Mouse (Mus musculus) embryonic facial prominence, embryonic 13.5 days (tissue): ENCODE data around the gene Rgsl1. TPM values are rescaled to one million over a fixed set of nuclear protein-coding genes. Genes with fewer than 3 reads are reported as not detected.
"Not testable (repeated sequence)": the region's sequence is repeated elsewhere in the genome, so short reads cannot be mapped to it uniquely, and the experiment has no call there.

Source experiments
- ATAC-seq: fragments of 200-750 bp; cut with Nextera tagmentation; 2 replicates; pipeline ENCODE4 v1.8.0; 2017; ENCODE audit warnings: low read depth; ENCODE audit not compliant: insufficient number of reproducible peaks, insufficient read depth, low FRiP score, low TSS enrichment
- H3K27ac ChIP-seq: fragments of 300-500 bp; sonication (generic); 2 replicates; pipeline ENCODE4 v1.5.1; 2015; ENCODE audit warnings: moderate library complexity, mild to moderate bottlenecking, inconsistent platforms
- H3K27me3 ChIP-seq: fragments of 300-500 bp; sonication (generic); 2 replicates; pipeline ENCODE4 v1.6.1; 2015; ENCODE audit warnings: mild to moderate bottlenecking, inconsistent platforms
- H3K36me3 ChIP-seq: fragments of 300-500 bp; sonication (generic); 2 replicates; pipeline ENCODE4 v1.6.1; 2015; ENCODE audit warnings: mild to moderate bottlenecking, inconsistent platforms
- H3K4me1 ChIP-seq: fragments of 300-500 bp; sonication (generic); 2 replicates; pipeline ENCODE4 v1.6.1; 2015; ENCODE audit warnings: inconsistent platforms
- H3K4me2 ChIP-seq: fragments of 300-500 bp; sonication (generic); 2 replicates; pipeline ENCODE4 v1.6.1; 2015; ENCODE audit warnings: moderate library complexity, mild to moderate bottlenecking, inconsistent platforms
- H3K4me3 ChIP-seq: fragments of 300-500 bp; sonication (generic); 2 replicates; pipeline ENCODE4 v1.5.1; 2015; ENCODE audit warnings: mild to moderate bottlenecking, inconsistent platforms
- H3K9ac ChIP-seq: fragments of 300-500 bp; sonication (generic); 2 replicates; pipeline ENCODE4 v1.6.1; 2015; ENCODE audit warnings: mild to moderate bottlenecking, inconsistent platforms
- H3K9me3 ChIP-seq: fragments of 300-500 bp; sonication (generic); 2 replicates; pipeline ENCODE4 v1.6.1; 2016; ENCODE audit warnings: inconsistent platforms
- WGBS: fragments of 180-500 bp; shearing (Covaris S2); methylation state at CpG from one replicate; pipeline ENCODE4 v1.1.7; 2015; ENCODE audit warnings: mixed read lengths; 5-methylcytosine and 5-hydroxymethylcytosine counted together
- polyA plus RNA-seq: library from polyadenylated mRNA; unstranded; fragments of >200 nt; fragmentation: Nextera tagmentation; extraction: Ambion mirVana; gene quantifications from 2 replicates; pipeline ENCODE4 v1.2.1, GENCODE M21; 2015

Gene Rgsl1
- polyA plus RNA-seq, 1 experiment from 2014 or later, result 0.08 TPM

DNA sequence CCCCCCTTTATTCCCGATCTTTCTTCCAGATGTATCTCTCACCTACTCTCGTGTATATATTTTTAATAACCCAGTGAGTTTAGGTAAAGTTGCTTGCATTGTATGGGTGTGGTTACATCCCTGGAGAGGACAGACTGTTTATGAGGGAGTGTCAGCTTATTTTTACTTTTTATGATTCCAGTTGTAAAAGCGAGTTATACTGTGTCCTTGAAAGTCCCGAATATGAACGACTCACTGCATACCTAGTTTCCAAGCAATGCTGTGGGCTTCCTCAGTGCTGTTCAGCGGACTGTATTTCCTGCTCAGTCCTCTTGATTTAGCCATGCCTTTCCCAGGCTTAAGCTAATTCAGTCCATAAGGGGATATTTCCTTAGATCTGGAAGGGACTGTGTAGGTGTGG lies 68.8 kb downstream of the Rgsl1 start:
- no peaks in the 10 kb centered on the region for H3K27me3 ChIP-seq
- 0 out of 2 replicates have a peak, but pooled peaks cover 4% of the 10 kb centered on the region for H3K4me1 ChIP-seq
- no peak overlapping the region for H3K27ac ChIP-seq
- H3K4me3 ChIP-seq, result no peak overlapping the region
- no peak overlapping the region for H3K9ac ChIP-seq
- 57% methylated on average over 6 of the region's 6 CpGs for WGBS
- no peaks in the 10 kb centered on the region for H3K9me3 ChIP-seq
- no peak overlapping the region for H3K4me2 ChIP-seq
- H3K36me3 ChIP-seq, result no peaks in the 10 kb centered on the region
- ATAC-seq, result no peak

DNA sequence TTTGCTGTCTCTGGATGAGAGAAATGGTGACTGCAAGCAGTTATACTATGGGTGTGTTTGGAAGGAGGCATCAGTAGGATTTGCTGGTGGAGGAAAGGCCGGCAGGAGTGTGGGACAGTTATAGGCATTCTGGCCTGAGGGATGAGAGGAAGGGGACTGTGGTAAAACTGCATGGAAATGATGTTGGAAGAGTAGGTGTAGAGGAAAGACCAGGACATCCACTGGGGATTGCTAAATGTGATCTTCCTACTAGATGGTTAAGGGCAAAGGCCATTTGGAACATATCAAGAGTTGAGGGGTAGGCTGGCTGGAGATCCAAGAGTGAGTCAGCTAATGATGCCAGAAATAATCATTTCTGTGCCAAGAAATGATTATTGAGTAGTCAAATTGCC lies 73.2 kb downstream of the Rgsl1 start:
- Histone ChIP-seq H3K27ac (no peak overlapping the region), H3K27me3 (no peaks in the 10 kb centered on the region), H3K4me3 (no peak overlapping the region), H3K4me1 (0 out of 2 replicates have a peak, but pooled peaks cover 4% of the 10 kb centered on the region), H3K36me3 (no peaks in the 10 kb centered on the region), H3K9ac (no peak overlapping the region), H3K4me2 (no peak overlapping the region), H3K9me3 (no peaks in the 10 kb centered on the region)
- ATAC-seq, result no peak
- 60% methylated on average over 1 of the region's 1 CpGs for WGBS

GRCm38 (mm10) chr1:153769998-153770775 lies 73.8 kb downstream of the Rgsl1 start:
- no peak overlapping the region for H3K27ac ChIP-seq
- H3K4me2 ChIP-seq, result no peak overlapping the region
- no peak overlapping the region for H3K9ac ChIP-seq
- no peak for ATAC-seq
- H3K9me3 ChIP-seq, result no peaks in the 10 kb centered on the region
- 75% methylated on average over 10 of the region's 10 CpGs for WGBS
- 0 out of 2 replicates have a peak, but pooled peaks cover 3% of the 10 kb centered on the region for H3K4me1 ChIP-seq
- H3K36me3 ChIP-seq, result no peaks in the 10 kb centered on the region
- H3K27me3 ChIP-seq, result no peaks in the 10 kb centered on the region
- no peak overlapping the region for H3K4me3 ChIP-seq

GRCm38 (mm10) chr1:153769571-153769970 lies 74.4 kb downstream of the Rgsl1 start:
- not testable (repeated sequence) for ATAC-seq, H3K4me1 ChIP-seq, H3K9ac ChIP-seq, H3K36me3 ChIP-seq, H3K4me3 ChIP-seq, H3K27ac ChIP-seq, H3K27me3 ChIP-seq, H3K9me3 ChIP-seq, H3K4me2 ChIP-seq
- 61% methylated on average over 6 of the region's 6 CpGs for WGBS

DNA sequence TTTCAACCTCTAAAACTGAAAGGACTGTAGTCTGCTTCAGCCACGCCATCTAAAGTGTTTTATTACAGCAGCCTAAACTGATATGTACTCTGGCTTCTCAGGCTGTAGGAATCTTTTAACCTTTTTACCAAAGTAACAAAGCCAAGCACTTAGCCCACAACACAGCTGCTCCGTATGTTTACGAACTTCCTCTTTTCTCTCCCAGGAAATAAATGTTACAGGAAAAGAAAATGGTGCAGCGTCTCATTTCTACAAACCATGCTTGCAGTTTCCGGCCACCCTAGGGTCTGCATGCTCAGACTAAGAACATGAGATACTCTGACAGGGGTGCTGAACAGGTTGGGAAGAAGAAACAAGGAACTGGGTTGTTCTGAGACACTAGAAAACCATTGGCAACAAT lies 75.5 kb downstream of the Rgsl1 start:
- H3K27me3 ChIP-seq, result no peaks in the 10 kb centered on the region
- H3K4me3 ChIP-seq, result no peak overlapping the region

GRCm38 (mm10) chr1:153767281-153767680 lies 76.7 kb downstream of the Rgsl1 start:
- 88% methylated on average over 1 of the region's 1 CpGs for WGBS
- Histone ChIP-seq H3K9ac (no peak overlapping the region), H3K36me3 (no peaks in the 10 kb centered on the region), H3K9me3 (no peaks in the 10 kb centered on the region), H3K4me2 (no peak overlapping the region), H3K4me1 (no peaks in the 10 kb centered on the region), H3K4me3 (no peak overlapping the region), H3K27ac (no peak overlapping the region), H3K27me3 (no peaks in the 10 kb centered on the region)
- ATAC-seq, result no peak

More for the DNA sequence above, 75.5 kb downstream of the Rgsl1 start:
- WGBS, result 89% methylated on average over 5 of the region's 5 CpGs
- Histone ChIP-seq H3K36me3 (no peaks in the 10 kb centered on the region), H3K4me1 (no peaks in the 10 kb centered on the region), H3K4me2 (no peak overlapping the region), H3K9ac (no peak overlapping the region), H3K27ac (no peak overlapping the region), H3K9me3 (no peaks in the 10 kb centered on the region)
- ATAC-seq, result no peak

DNA sequence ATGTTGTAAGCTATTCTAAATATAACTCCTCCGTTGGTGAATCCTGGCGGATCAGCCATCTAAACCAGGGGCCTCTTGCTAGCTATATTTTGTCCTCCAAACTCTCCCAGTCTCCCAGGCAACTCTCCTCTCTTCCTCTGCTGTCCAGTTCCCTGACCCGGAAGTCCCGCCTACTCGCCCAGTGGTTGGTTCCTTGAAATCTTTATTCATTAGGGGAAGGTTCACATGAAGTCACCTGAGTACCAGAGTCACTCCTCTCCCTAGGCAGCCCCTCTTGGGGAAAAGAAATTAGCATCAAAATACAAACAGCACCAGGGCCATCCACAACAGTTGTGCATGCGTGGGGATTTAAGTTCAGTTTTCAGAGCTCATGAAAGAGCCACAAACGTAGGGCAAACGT lies 77.6 kb downstream of the Rgsl1 start:
- Histone ChIP-seq H3K4me3 (no peak overlapping the region), H3K9ac (no peak overlapping the region), H3K4me2 (no peak overlapping the region), H3K27me3 (no peaks in the 10 kb centered on the region), H3K9me3 (no peaks in the 10 kb centered on the region), H3K27ac (no peak overlapping the region), H3K36me3 (no peaks in the 10 kb centered on the region), H3K4me1 (no peaks in the 10 kb centered on the region)
- whole genome bisulfite sequencing, result 45% methylated on average over 8 of the region's 8 CpGs
- ATAC-seq, result no peak

- Histone ChIP-seq H3K27ac (no peak overlapping the region), H3K4me1 (no peaks in the 10 kb centered on the region), H3K36me3 (no peaks in the 10 kb centered on the region), H3K9ac (no peak overlapping the region), H3K9me3 (no peaks in the 10 kb centered on the region), H3K4me3 (no peak overlapping the region), H3K27me3 (no peaks in the 10 kb centered on the region), H3K4me2 (no peak overlapping the region)
- WGBS, result 86% methylated on average over 11 of the region's 11 CpGs
- ATAC-seq, result no peak
These were observed 79.8 kb downstream of the Rgsl1 start for GRCm38 (mm10) chr1:153764136-153764535.

- no peaks in the 10 kb centered on the region for H3K27me3 ChIP-seq
- WGBS, result 80% methylated on average over 25 of the region's 25 CpGs
- H3K9ac ChIP-seq, result no peak overlapping the region
- no peak overlapping the region for H3K27ac ChIP-seq
- H3K4me1 ChIP-seq, result peaks cover 16% of the 10 kb centered on the region
- no peak overlapping the region for H3K4me2 ChIP-seq
- no peaks in the 10 kb centered on the region for H3K9me3 ChIP-seq
- H3K4me3 ChIP-seq, result no peak overlapping the region
- ATAC-seq, result no peak
- H3K36me3 ChIP-seq, result peaks cover 11% of the 10 kb centered on the region; the same call in 1 of the 2 replicates
These were observed 90.0 kb downstream of the Rgsl1 start for GRCm38 (mm10) chr1:153753725-153754464.

DNA sequence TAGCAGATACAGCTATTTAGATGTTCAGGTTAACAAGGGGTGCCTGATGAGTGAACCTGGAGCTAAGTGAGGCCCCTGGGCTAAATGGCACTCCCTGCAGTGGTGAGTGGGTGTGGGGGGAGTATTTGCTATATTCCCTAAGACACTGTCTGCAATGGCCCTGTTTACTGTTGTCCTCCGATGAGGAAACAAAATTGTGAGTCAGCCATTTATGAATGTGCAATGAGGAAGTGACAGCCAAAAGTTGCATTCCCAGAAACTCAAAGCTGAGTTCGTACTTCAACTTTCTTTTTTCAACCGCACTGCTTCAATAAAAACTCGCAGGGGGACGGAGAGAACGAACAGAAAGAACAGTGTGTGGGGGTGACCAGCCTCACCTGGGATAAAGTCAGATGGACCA lies 91.4 kb downstream of the Rgsl1 start:
- no peak overlapping the region for H3K4me3 ChIP-seq
- H3K36me3 ChIP-seq, result peaks cover 5% of the 10 kb centered on the region; the same call in 1 of the 2 replicates
- peak overlapping the region; percentile 46 for H3K4me2 ChIP-seq
- no peak for ATAC-seq
- H3K4me1 ChIP-seq, result peaks cover 23% of the 10 kb centered on the region
- H3K9me3 ChIP-seq, result no peaks in the 10 kb centered on the region
- WGBS, result 85% methylated on average over 6 of the region's 6 CpGs
- no peak overlapping the region for H3K27ac ChIP-seq
- H3K27me3 ChIP-seq, result no peaks in the 10 kb centered on the region
- H3K9ac ChIP-seq, result peak overlapping the region; percentile 46

- Histone ChIP-seq H3K4me1 (peaks cover 23% of the 10 kb centered on the region), H3K36me3 (peaks cover 5% of the 10 kb centered on the region; the same call in 1 of the 2 replicates), H3K9me3 (no peaks in the 10 kb centered on the region), H3K4me3 (peak overlapping the region; percentile 20), H3K4me2 (peak overlapping the region; percentile 46), H3K9ac (peak overlapping the region; percentile 46), H3K27ac (no peak overlapping the region), H3K27me3 (no peaks in the 10 kb centered on the region)
- ATAC-seq, result no peak
- WGBS, result 47% methylated on average over 13 of the region's 13 CpGs
These were observed 92.1 kb downstream of the Rgsl1 start for GRCm38 (mm10) chr1:153751763-153752301.
